Mouse (Mus musculus): ENCODE data around the gene Flnb. TPM values are rescaled to one million over a fixed set of nuclear protein-coding genes. Genes with fewer than 3 reads are reported as not detected.
A peak's percentile ranks its signal among the peaks of the same experiment; 100 is the strongest.

Gene Flnb
- polyA plus RNA-seq, 1 experiment from 2014 or later = 6.8 TPM

DNA sequence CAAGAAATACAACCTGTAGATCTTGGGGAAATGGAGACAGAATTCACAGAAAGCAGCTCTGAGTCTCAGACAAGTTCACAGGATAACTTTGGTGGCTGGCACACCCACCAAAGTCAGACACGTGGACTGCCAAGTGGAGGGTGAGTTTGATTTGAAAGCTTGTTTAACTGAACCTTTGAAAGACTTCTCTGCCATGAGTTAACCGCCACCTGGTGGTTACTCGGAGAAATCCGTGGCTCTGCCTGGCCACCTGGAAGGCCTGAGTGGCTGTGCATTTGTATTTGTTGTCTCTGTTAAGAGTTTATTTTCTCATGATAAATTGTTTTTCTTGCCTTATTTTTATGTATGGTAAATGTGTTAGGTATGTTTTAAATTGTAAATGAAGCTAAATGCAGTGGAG is 15.9 kb upstream of the Flnb start:
- Histone ChIP-seq H3K27me3 (replicated peaks; ENCODE audit: control insufficient read depth, insufficient read depth, low read length) (no peaks in the 10 kb centered on the region), H3K4me2 (ENCODE audit: low read length) (no peak overlapping the region), H3K27ac (ENCODE audit: low read depth, low read length) (no peak overlapping the region), H3K4me1 (ENCODE audit: control insufficient read depth, insufficient read depth, low read length) (no peaks in the 10 kb centered on the region), H3K4me3 (ENCODE audit: low read depth, low read length) (no peak overlapping the region), H3K9ac (ENCODE audit: low read length) (no peak overlapping the region), H3K9me3 (replicated peaks; ENCODE audit: control insufficient read depth, low read length) (no peaks in the 10 kb centered on the region), H3K36me3 (ENCODE audit: control insufficient read depth, insufficient read depth, low read length) (no peaks in the 10 kb centered on the region)
- DNase-seq (ENCODE audit: low spot score) (peak; percentile 57), ATAC-seq (no peak)
- WGBS = 5% methylated on average over 4 of the region's 4 CpGs

- Histone ChIP-seq H3K27me3 (replicated peaks; ENCODE audit: control insufficient read depth, insufficient read depth, low read length) (no peaks in the 10 kb centered on the region), H3K9ac (ENCODE audit: low read length) (no peak overlapping the region), H3K4me2 (ENCODE audit: low read length) (no peak overlapping the region), H3K27ac (ENCODE audit: low read depth, low read length) (no peak overlapping the region), H3K9me3 (replicated peaks; ENCODE audit: control insufficient read depth, low read length) (no peaks in the 10 kb centered on the region), H3K4me1 (ENCODE audit: control insufficient read depth, insufficient read depth, low read length) (no peaks in the 10 kb centered on the region), H3K4me3 (ENCODE audit: low read depth, low read length) (no peak overlapping the region), H3K36me3 (ENCODE audit: control insufficient read depth, insufficient read depth, low read length) (no peaks in the 10 kb centered on the region)
- WGBS = 74% methylated on average over 4 of the region's 4 CpGs
- DNase-seq (ENCODE audit: low spot score) (no peak), ATAC-seq (no peak)
These were observed 13.7 kb upstream of the Flnb start for GRCm38 (mm10) chr14:7803874-7804557.

- H3K9ac ChIP-seq (ENCODE audit: low read length) = no peak overlapping the region
- ATAC-seq (no peak), DNase-seq (ENCODE audit: low spot score) (no peak)
- H3K4me3 ChIP-seq (ENCODE audit: low read depth, low read length) = no peak overlapping the region
- H3K9me3 ChIP-seq (replicated peaks; ENCODE audit: control insufficient read depth, low read length) = no peaks in the 10 kb centered on the region
- H3K4me1 ChIP-seq (ENCODE audit: control insufficient read depth, insufficient read depth, low read length) = no peaks in the 10 kb centered on the region
- WGBS = 97% methylated on average over 2 of the region's 2 CpGs
- no peaks in the 10 kb centered on the region for H3K27me3 ChIP-seq (replicated peaks; ENCODE audit: control insufficient read depth, insufficient read depth, low read length)
- H3K27ac ChIP-seq (ENCODE audit: low read depth, low read length) = no peak overlapping the region
- H3K4me2 ChIP-seq (ENCODE audit: low read length) = no peak overlapping the region
- H3K36me3 ChIP-seq (ENCODE audit: control insufficient read depth, insufficient read depth, low read length) = no peaks in the 10 kb centered on the region
These were observed 13.2 kb upstream of the Flnb start for GRCm38 (mm10) chr14:7804558-7804905.

DNA sequence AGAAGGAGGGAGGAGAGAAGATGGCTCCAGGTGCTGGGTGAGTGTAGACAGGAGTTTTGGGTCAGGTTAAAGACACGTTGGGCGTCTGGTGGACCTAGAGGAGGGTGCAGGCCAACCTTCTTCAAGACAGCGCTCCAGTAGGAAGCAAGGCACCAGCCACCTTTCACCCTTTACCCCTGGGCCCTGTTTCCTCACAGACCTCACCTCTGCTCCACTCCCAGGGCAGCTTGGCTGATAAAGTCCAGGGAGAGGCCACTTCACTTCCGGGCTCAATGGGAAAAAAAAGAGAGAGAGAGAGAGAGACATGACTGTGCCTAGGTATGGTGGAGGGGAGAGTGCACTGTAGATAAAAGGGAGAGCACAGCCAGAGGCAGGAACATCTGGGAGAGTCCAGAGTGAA is 10.0 kb upstream of the Flnb start:
- 79% methylated on average over 4 of the region's 4 CpGs for WGBS
- ATAC-seq (no peak), DNase-seq (ENCODE audit: low spot score) (no peak)
- Histone ChIP-seq H3K4me3 (ENCODE audit: low read depth, low read length) (no peak overlapping the region), H3K27ac (ENCODE audit: low read depth, low read length) (no peak overlapping the region), H3K4me1 (ENCODE audit: control insufficient read depth, insufficient read depth, low read length) (no peaks in the 10 kb centered on the region), H3K4me2 (ENCODE audit: low read length) (no peak overlapping the region), H3K9ac (ENCODE audit: low read length) (no peak overlapping the region), H3K27me3 (replicated peaks; ENCODE audit: control insufficient read depth, insufficient read depth, low read length) (no peaks in the 10 kb centered on the region), H3K36me3 (ENCODE audit: control insufficient read depth, insufficient read depth, low read length) (no peaks in the 10 kb centered on the region), H3K9me3 (replicated peaks; ENCODE audit: control insufficient read depth, low read length) (no peaks in the 10 kb centered on the region)

GRCm38 (mm10) chr14:7808501-7808981 is 9.2 kb upstream of the Flnb start:
- Histone ChIP-seq H3K9ac (ENCODE audit: low read length) (no peak overlapping the region), H3K9me3 (replicated peaks; ENCODE audit: control insufficient read depth, low read length) (no peaks in the 10 kb centered on the region), H3K4me2 (ENCODE audit: low read length) (no peak overlapping the region), H3K27ac (ENCODE audit: low read depth, low read length) (no peak overlapping the region), H3K27me3 (replicated peaks; ENCODE audit: control insufficient read depth, insufficient read depth, low read length) (no peaks in the 10 kb centered on the region), H3K4me3 (ENCODE audit: low read depth, low read length) (no peak overlapping the region), H3K36me3 (ENCODE audit: control insufficient read depth, insufficient read depth, low read length) (no peaks in the 10 kb centered on the region), H3K4me1 (ENCODE audit: control insufficient read depth, insufficient read depth, low read length) (no peaks in the 10 kb centered on the region)
- DNase-seq (ENCODE audit: low spot score) (no peak), ATAC-seq (no peak)
- 76% methylated on average over 11 of the region's 11 CpGs for WGBS

DNA sequence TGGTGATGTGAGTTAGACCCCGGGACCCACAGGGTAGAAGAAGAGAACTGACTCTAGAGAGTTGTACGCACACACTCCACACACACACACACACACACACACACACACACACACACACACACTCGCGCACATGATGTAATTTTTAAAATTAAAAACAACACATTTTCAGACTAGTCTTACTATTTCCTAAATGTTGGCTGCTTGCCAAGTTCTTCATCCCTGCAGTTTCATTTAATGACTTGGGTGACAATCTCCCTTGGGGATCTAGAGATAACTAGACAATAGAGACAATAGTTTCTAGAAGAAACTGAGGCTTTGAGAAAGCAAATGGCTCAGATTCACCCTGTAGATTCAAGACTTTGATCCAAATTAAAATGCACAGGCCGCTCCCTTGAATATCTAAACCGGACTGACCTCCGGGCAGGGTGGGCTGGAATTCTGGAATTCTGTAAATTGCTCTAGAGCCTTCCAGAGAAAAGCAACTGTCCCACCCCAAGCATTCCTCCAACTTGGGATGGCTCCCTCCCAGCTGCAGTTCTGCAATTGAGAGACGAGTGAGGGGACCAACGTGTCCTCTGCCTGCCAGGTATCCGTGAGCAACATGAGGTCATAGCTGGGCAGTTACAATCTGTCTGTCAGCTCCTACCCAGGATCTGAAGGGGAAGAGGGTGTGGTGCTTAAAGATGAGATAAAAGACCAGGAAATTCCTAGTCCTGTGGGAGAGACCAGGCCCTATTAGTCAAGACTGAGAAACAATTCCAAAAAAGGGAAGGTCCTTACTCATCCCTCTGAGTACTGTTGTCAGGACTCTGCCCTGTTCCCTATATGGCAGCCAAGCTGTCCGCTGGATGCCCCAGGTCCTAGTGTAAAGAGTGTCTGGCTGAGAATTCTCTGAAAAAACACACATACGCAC is 8.5 kb upstream of the Flnb start:
- 86% methylated on average over 12 of the region's 12 CpGs for WGBS
- H3K27me3 ChIP-seq (replicated peaks; ENCODE audit: control insufficient read depth, insufficient read depth, low read length) = no peaks in the 10 kb centered on the region
- DNase-seq (ENCODE audit: low spot score) = peak; percentile 46

DNA sequence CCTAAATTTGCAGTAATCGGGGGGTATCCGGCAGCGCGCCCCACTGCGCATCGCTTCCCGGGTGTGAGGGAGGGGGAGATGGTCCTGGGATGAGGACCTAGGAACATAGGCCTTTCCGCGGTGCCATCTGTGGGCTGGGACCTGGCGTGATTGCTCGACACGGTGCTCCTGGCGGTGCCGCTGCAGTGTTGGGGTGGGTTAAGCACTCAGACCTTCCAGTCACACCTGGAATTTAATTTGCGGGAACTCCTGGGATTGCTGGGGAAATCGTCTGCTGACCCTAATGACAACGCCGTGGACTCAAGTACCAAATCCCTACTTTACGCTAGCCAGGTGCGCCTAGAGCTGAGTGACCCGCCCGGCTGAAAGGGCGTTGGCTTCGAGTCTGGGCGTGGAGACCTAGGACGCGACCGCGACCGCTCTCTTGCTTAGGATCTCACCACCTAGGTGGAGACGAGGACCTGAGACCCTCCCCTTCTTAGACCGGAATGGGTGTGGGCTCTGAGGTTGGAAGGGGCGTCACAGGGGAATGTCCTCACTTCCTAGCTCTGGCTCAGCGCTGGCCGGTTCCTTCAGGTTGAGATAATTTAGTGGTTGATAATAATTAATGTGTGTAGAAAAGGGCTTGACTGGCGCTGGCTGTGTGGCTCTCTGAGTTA is 835 bp downstream of the Flnb start:
- Histone ChIP-seq H3K9me3 (replicated peaks; ENCODE audit: control insufficient read depth, low read length) (no peaks in the 10 kb centered on the region), H3K27me3 (replicated peaks; ENCODE audit: control insufficient read depth, insufficient read depth, low read length) (no peaks in the 10 kb centered on the region), H3K36me3 (ENCODE audit: control insufficient read depth, insufficient read depth, low read length) (no peaks in the 10 kb centered on the region), H3K4me2 (ENCODE audit: low read length) (peak overlapping the region; percentile 76), H3K9ac (ENCODE audit: low read length) (peak overlapping the region; percentile 82), H3K27ac (ENCODE audit: low read depth, low read length) (no peak overlapping the region), H3K4me1 (ENCODE audit: control insufficient read depth, insufficient read depth, low read length) (peaks cover 26% of the 10 kb centered on the region), H3K4me3 (ENCODE audit: low read depth, low read length) (peak overlapping the region; percentile 47)
- DNase-seq (ENCODE audit: low spot score) (no peak), ATAC-seq (peak; percentile 49)
- WGBS = under 1% methylated on average over 36 of the region's 36 CpGs

More for the DNA sequence above, 8.5 kb upstream of the Flnb start:
- H3K4me3 ChIP-seq (ENCODE audit: low read depth, low read length) = no peak overlapping the region
- no peaks in the 10 kb centered on the region for H3K36me3 ChIP-seq (ENCODE audit: control insufficient read depth, insufficient read depth, low read length)
- H3K9me3 ChIP-seq (replicated peaks; ENCODE audit: control insufficient read depth, low read length) = no peaks in the 10 kb centered on the region
- H3K4me1 ChIP-seq (ENCODE audit: control insufficient read depth, insufficient read depth, low read length) = no peaks in the 10 kb centered on the region
- ATAC-seq = no peak
- H3K9ac ChIP-seq (ENCODE audit: low read length) = no peak overlapping the region
- H3K4me2 ChIP-seq (ENCODE audit: low read length) = no peak overlapping the region
- no peak overlapping the region for H3K27ac ChIP-seq (ENCODE audit: low read depth, low read length)

DNA sequence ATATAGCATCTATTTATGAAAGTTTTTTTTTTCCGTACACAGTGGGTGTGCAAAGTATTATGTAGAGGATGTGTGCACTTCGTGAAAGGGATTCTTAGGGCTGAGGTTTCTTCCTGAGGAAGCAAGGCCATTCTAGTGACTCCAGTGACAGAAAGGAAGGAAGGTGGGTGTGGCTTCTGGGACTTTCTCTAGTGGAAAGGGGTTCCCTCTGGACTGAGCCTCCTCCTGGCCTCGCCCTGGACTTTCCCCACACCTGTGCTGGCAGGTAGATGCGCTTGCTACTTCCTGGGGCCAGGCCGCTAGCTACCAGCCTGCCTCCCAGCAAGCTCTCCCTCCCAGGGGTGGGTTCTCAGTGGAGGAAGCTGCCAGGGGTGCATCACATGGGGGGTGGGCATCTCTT is 1.7 kb downstream of the Flnb start:
- Histone ChIP-seq H3K27me3 (replicated peaks; ENCODE audit: control insufficient read depth, insufficient read depth, low read length) (no peaks in the 10 kb centered on the region), H3K4me1 (ENCODE audit: control insufficient read depth, insufficient read depth, low read length) (peaks cover 26% of the 10 kb centered on the region), H3K36me3 (ENCODE audit: control insufficient read depth, insufficient read depth, low read length) (no peaks in the 10 kb centered on the region), H3K4me2 (ENCODE audit: low read length) (peak overlapping the region; percentile 76), H3K9ac (ENCODE audit: low read length) (peak overlapping the region; percentile 82), H3K27ac (ENCODE audit: low read depth, low read length) (no peak overlapping the region), H3K9me3 (replicated peaks; ENCODE audit: control insufficient read depth, low read length) (no peaks in the 10 kb centered on the region), H3K4me3 (ENCODE audit: low read depth, low read length) (peak overlapping the region; percentile 47)
- no peak for ATAC-seq
- 63% methylated on average over 5 of the region's 5 CpGs for WGBS
- no peak for DNase-seq (ENCODE audit: low spot score)

Data from forebrain, embryonic 14.5 days (tissue).